Mouse (Mus musculus): ENCODE results near the gene Kcnk5.

Kcnk5 gene

GRCm38 (mm10) chr14:20112218-20112617 lies 69.4 kb downstream of the Kcnk5 start:
- DNase-seq, result no peak

- no peak for DNase-seq
Observed at GRCm38 (mm10) chr14:20110945-20111344, 70.7 kb downstream of the Kcnk5 start.

GRCm38 (mm10) chr14:20106271-20106670 lies 75.3 kb downstream of the Kcnk5 start:
- no peak for DNase-seq

- DNase-seq, result no peak
Observed at GRCm38 (mm10) chr14:20103207-20103606, 78.4 kb downstream of the Kcnk5 start.

- DNase-seq, result no peak
Observed at GRCm38 (mm10) chr14:20098061-20098460, 83.5 kb downstream of the Kcnk5 start.

- no peak for DNase-seq
Observed at GRCm38 (mm10) chr14:20094942-20095341, 86.7 kb downstream of the Kcnk5 start.

GRCm38 (mm10) chr14:20093493-20093892 lies 88.1 kb downstream of the Kcnk5 start:
- DNase-seq, result no peak
